Mouse (Mus musculus) liver, postnatal 0 days (tissue): ENCODE data around the gene Hoxd10. TPM values are rescaled to one million over a fixed set of nuclear protein-coding genes. Genes with fewer than 3 reads are reported as not detected.
A peak's percentile ranks its signal among the peaks of the same experiment; 100 is the strongest.

Source experiments
- ATAC-seq: fragments of 200-750 bp; cut with Nextera tagmentation; 2 replicates; pipeline ENCODE4 v1.8.0; 2017; ENCODE audit warnings: mild to moderate bottlenecking, moderate library complexity
- DNase-seq: peaks from one replicate; pipeline ENCODE4 v3.0.0-alpha.2; 2016
- H3K27ac ChIP-seq: fragments of 300-500 bp; sonication (generic); 2 replicates; pipeline ENCODE4 v1.5.1; 2014; ENCODE audit warnings: antibody characterized with exemption, moderate library complexity, mild to moderate bottlenecking, low read depth
- H3K27me3 ChIP-seq: fragments of 300-500 bp; sonication (generic); 2 replicates; pipeline ENCODE4 v1.6.1; 2014; ENCODE audit warnings: low read length, control low read depth, mixed read lengths; ENCODE audit not compliant: insufficient read depth
- H3K36me3 ChIP-seq: fragments of 300-500 bp; sonication (generic); replicated peaks from 2 replicates; pipeline ENCODE4 v1.6.1; 2014; ENCODE audit warnings: mild to moderate bottlenecking, control low read depth, low read length, moderate library complexity, mixed read lengths; ENCODE audit not compliant: insufficient read depth
- H3K4me1 ChIP-seq: fragments of 300-500 bp; sonication (generic); 2 replicates; pipeline ENCODE4 v1.6.1; 2014; ENCODE audit warnings: antibody characterized with exemption, mild to moderate bottlenecking, control low read depth; ENCODE audit not compliant: insufficient read depth
- H3K4me2 ChIP-seq: fragments of 300-500 bp; sonication (generic); 2 replicates; pipeline ENCODE4 v1.6.1; 2014; ENCODE audit warnings: low read depth, mild to moderate bottlenecking, low read length, moderate library complexity, mixed read lengths
- H3K4me3 ChIP-seq: fragments of 300-500 bp; sonication (generic); 2 replicates; pipeline ENCODE4 v1.5.1; 2014; ENCODE audit warnings: low read depth, low read length
- H3K9ac ChIP-seq: fragments of 300-500 bp; sonication (generic); replicated peaks from 2 replicates; pipeline ENCODE4 v1.6.1; 2014; ENCODE audit warnings: mild to moderate bottlenecking, moderate library complexity
- H3K9me3 ChIP-seq: fragments of 300-500 bp; sonication (generic); 2 replicates; pipeline ENCODE4 v1.6.1; 2016; ENCODE audit warnings: mild to moderate bottlenecking, control low read depth, low read length, mixed read lengths
- CTCF ChIP-seq: sonication (generic); IDR thresholded peaks from 2 replicates; pipeline ENCODE4 v1.5.1; 2016; ENCODE audit warnings: antibody characterized with exemption, low read depth
- EP300 ChIP-seq: IDR thresholded peaks from 2 replicates; pipeline ENCODE4 v1.6.1; 2016; ENCODE audit warnings: antibody characterized with exemption, low read depth, mild to moderate bottlenecking
- WGBS: fragments of 180-500 bp; shearing (Covaris S2); extraction: QIAGEN DNeasy Blood & Tissue Kit; methylation state at CpG from one replicate; pipeline ENCODE4 v1.1.7; 2014; ENCODE audit not compliant: insufficient replicate concordance; 5-methylcytosine and 5-hydroxymethylcytosine counted together
- polyA plus RNA-seq: library from polyadenylated mRNA; unstranded; fragments of >200 nt; fragmentation: Nextera tagmentation; extraction: Ambion mirVana; gene quantifications from 2 replicates; pipeline ENCODE4 v1.2.1, GENCODE M21; 2015

The Hoxd10 gene
- polyA plus RNA-seq, 1 experiment from 2014 or later, result not detected

DNA sequence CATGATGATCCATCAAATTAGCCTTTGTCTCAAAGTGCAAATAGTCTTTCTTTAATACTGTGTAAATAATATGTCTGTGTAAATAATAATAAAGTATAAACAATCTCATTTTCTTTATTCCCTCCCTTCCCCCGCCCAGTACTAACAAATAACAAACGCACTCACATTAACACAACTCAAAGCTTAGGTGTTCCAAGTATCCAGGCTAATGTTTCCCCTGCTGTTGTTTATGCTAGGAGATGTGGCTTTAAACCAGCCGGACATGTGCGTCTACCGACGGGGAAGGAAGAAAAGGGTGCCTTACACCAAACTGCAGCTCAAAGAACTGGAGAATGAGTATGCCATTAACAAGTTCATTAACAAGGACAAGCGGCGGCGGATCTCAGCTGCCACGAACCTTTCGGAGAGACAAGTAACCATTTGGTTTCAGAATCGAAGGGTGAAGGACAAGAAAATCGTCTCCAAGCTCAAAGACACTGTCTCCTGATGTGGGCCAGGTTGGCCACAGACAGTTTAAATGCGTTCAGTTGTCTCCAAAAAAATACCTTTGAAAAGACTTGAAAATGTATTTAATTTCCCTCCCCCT, 22.0 kb upstream of the Hoxd10 start:
- ATAC-seq (no peak), DNase-seq (no peak)
- TF ChIP-seq EP300 (no peak), CTCF (no peak)
- Histone ChIP-seq H3K9ac (no peak overlapping the region), H3K27me3 (peaks cover 97% of the 10 kb centered on the region), H3K36me3 (no peaks in the 10 kb centered on the region), H3K27ac (no peak overlapping the region), H3K9me3 (no peaks in the 10 kb centered on the region), H3K4me1 (peaks cover 7% of the 10 kb centered on the region), H3K4me2 (no peak overlapping the region), H3K4me3 (no peak overlapping the region)
- WGBS, result 2% methylated on average over 14 of the region's 14 CpGs

DNA sequence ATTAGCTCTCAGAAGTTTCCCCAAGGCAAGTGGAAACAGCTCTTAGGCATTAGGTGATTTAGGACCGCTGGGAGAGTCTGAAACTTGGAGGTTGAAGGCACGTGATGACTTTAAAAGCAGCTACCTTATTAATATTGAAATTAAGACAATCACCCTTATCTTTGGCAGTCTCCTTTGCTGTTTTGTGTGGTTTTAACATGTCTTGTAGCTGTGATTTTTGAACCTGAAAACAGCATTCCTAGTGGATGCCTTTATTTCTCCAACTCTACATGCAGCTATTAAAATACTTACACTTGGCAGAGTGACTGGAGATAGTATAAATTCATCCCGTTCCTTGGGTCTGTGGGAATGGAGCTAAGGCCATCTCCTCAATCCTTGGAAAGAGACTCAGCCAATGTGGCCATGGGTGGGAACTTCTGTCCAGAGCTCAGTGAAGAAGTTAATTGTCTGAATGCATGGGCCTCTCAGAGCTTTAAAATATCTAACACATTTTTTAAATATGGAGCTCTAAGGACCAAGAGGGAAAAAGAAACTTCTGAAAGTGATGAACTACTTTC, 21.0 kb upstream of the Hoxd10 start:
- Histone ChIP-seq H3K27ac (no peak overlapping the region), H3K36me3 (no peaks in the 10 kb centered on the region), H3K9ac (no peak overlapping the region), H3K27me3 (peaks cover 98% of the 10 kb centered on the region), H3K4me2 (no peak overlapping the region), H3K4me1 (peaks cover 7% of the 10 kb centered on the region), H3K9me3 (no peaks in the 10 kb centered on the region), H3K4me3 (no peak overlapping the region)
- ATAC-seq, result no peak
- 6% methylated on average over 3 of the region's 3 CpGs for WGBS
- no peak for DNase-seq
- TF ChIP-seq CTCF, result no peak
- TF ChIP-seq EP300, result no peak

DNA sequence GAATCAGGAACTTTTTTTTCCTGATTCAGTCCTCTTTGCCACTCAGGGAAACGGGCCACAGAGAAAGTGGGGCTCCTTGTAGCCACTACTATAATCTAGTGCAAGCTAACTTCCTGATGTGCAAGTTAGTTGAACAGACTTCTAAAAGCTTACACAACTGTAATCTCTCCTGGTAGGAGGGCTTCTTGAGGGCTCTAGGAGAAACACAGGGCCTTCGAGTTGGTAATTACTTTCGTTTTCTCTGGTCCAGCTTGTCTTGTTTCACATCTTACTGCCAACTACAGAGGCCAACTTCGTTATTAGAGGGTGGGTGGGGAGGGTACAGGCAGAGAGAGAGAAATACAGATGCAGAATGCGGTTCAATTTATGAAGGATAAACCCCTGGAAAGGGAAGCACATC, 19.9 kb upstream of the Hoxd10 start:
- Histone ChIP-seq H3K27me3 (peaks cover 100% of the 10 kb centered on the region), H3K9me3 (no peaks in the 10 kb centered on the region), H3K27ac (no peak overlapping the region), H3K9ac (no peak overlapping the region), H3K4me1 (peaks cover 7% of the 10 kb centered on the region), H3K36me3 (no peaks in the 10 kb centered on the region), H3K4me2 (peak overlapping the region; percentile 48; the same call in 1 of the 2 replicates), H3K4me3 (peak overlapping the region; percentile 42; the same call in 1 of the 2 replicates)
- WGBS, result 5% methylated on average over 5 of the region's 5 CpGs
- ATAC-seq, result no peak
- DNase-seq, result no peak
- TF ChIP-seq EP300 (no peak), CTCF (no peak)

DNA sequence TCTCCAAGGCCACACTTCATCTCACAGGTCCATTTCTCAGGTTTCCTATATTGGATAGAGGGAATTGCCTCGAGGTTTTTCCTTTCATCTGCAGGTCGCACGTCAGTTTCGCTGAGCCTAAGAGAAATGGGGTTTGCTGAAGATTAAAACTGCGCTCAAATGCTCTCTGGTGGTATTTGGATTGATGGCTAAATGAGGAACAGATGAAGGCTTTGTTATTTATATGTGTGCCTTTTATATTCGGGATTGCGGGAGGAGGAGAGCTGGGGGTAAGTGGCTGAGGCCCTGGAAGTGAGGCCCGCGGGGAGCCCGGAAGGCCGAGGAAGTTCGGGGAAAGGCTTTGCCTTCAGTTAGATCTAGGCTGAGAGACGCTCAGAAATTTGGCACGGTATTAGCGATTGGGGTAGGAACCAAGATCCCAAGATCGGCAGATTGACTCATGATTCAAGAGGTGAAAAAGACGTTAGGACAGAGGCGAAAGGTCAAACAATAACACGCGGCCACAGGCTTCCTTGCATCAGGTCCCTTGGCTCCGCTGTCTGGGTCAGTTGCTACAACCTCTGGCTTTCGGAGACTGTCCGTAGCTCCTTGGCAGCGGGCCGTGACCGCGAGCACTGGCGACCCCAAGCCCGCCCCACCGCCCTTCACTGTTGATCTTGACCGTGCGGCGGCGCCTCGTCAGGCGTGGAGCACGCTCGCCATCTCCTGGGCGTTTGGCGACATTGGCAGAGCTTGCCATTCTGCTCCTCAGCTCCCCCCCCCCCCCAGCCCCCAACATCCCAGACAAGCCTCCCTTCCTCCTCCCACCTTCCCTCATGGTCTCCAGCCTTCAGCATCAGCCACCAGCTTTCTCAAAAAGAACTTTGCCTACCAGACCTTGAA, 19.0 kb upstream of the Hoxd10 start:
- ATAC-seq, result peak; percentile 58; the same call in 1 of the 2 replicates
- WGBS, result 3% methylated on average over 38 of the region's 40 CpGs
- peak; percentile 75 for TF ChIP-seq CTCF
- no peak for TF ChIP-seq EP300
- peak overlapping the region; percentile 61 for H3K4me2 ChIP-seq
- peak overlapping the region; percentile 42 for H3K4me3 ChIP-seq
- no peaks in the 10 kb centered on the region for H3K9me3 ChIP-seq
- peaks cover 100% of the 10 kb centered on the region for H3K27me3 ChIP-seq
- H3K27ac ChIP-seq, result no peak overlapping the region
- H3K4me1 ChIP-seq, result peaks cover 7% of the 10 kb centered on the region
- H3K36me3 ChIP-seq, result no peaks in the 10 kb centered on the region
- no peak overlapping the region for H3K9ac ChIP-seq
- peak; percentile 72 for DNase-seq

DNA sequence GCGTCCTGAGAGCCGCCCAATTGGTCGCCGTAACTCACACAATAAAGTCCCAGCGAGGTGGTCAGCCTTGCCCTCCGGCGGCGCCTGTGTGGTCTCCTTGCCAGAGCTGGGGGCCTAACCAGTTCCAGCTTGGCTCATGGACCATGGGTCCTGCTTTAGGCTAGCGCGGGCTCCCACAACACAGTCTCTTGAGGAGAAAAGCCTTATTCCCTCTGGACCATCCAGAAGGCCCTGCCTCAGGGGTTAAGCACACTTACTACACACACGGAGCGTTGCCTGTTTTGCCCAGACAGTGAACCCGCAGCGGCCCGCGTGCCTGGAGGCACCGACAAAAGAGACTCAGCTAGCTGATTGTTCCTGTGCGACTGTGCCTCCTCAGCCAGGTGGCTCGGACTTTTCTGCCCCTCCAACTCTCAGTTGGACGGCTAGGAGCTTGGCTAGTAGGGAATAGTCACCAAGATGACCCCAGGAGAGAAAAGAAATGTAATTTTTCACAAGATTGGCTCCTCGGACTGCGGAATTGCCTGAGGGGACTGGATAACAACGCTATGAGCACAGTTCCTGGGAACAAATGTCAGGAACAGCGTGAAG, 17.8 kb upstream of the Hoxd10 start:
- H3K4me1 ChIP-seq, result no peaks in the 10 kb centered on the region
- WGBS, result 3% methylated on average over 24 of the region's 24 CpGs
- no peak overlapping the region for H3K4me3 ChIP-seq
- ATAC-seq (no peak), DNase-seq (no peak)
- no peak overlapping the region for H3K9ac ChIP-seq
- H3K36me3 ChIP-seq, result no peaks in the 10 kb centered on the region
- H3K9me3 ChIP-seq, result no peaks in the 10 kb centered on the region
- peaks cover 100% of the 10 kb centered on the region for H3K27me3 ChIP-seq
- H3K27ac ChIP-seq, result no peak overlapping the region
- TF ChIP-seq CTCF (no peak), EP300 (no peak)
- no peak overlapping the region for H3K4me2 ChIP-seq
